Mouse (Mus musculus): Measurements from ENCODE around the gene Lrp4.

Gene Lrp4

DNA sequence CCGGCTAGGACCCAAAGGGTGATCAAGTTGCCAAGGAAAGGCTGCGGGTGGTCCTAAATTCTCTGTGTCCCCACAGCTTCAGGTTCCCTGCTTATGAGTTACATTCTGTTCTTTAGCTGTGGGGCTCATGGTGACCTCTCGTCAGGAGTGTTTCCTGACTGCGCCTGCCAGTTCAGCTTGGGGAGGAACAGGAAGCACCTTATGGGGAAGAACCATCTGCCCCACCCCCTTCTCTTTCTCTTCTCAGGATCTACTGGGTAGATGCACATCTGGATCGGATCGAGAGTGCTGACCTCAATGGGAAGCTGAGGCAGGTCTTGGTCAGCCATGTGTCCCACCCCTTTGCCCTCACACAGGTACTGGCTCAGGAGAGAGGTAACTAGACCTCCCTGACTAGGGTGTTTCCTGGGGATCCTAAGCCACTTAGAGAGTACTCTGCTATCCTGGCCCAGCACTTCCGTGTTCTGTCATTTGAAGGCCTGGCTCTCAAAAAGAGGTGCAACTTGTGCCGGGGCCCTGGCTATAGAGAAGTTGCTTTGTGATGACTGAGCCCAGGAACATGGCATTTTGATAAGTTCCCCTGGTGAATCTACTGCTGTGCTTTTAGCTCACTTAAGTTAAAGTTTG lies 40.9 kb downstream of the Lrp4 start:
- TF ChIP-seq GATA4 (IDR thresholded peaks at IDR 0.05; ENCODE audit: insufficient replicate concordance, low read length) = no peak

- no peak for TF ChIP-seq GATA4 (IDR thresholded peaks at IDR 0.05; ENCODE audit: insufficient replicate concordance, low read length)
Measured at GRCm38 (mm10) chr2:91508076-91508475, 50.8 kb downstream of the Lrp4 start.

DNA sequence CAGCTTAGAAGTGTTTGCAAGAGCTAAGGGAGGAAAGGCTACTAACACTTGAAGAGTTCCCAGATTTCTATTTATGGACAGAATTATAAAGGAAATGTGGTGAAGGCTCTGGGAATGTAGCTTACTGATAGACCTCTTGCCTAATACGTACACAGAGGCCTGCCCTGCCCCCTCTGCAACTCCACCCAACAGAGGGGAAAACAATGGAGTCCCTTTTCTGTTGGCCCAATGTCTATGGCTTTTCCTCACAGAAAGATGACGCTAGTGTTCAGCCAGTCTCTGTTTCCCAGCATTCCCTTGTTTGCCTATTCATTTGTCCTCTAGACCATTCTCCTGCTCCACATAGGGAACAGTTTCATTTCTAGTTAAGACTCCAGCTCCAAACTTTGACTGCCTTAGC lies 59.9 kb downstream of the Lrp4 start:
- TF ChIP-seq GATA4 (IDR thresholded peaks at IDR 0.05; ENCODE audit: insufficient replicate concordance, low read length) = no peak

GRCm38 (mm10) chr2:91526294-91527146 lies 69.2 kb downstream of the Lrp4 start, which contains the start of gene Ckap5:
Ckap5 (plus strand) TSS chr2:91526762.
- no peak for TF ChIP-seq GATA4 (IDR thresholded peaks at IDR 0.05; ENCODE audit: insufficient replicate concordance, low read length)

- TF ChIP-seq GATA4 (IDR thresholded peaks at IDR 0.05; ENCODE audit: insufficient replicate concordance, low read length) = no peak
Measured at GRCm38 (mm10) chr2:91527147-91527486, 69.8 kb downstream of the Lrp4 start.

GRCm38 (mm10) chr2:91537588-91538205 lies 80.4 kb downstream of the Lrp4 start:
- no peak; the same call in 1 of the 2 replicates for TF ChIP-seq GATA4 (IDR thresholded peaks at IDR 0.05; ENCODE audit: insufficient replicate concordance, low read length)

All from liver, adult (tissue).